Mouse (Mus musculus) midbrain, embryonic 15.5 days (tissue): ENCODE measurements around the gene Pak6. TPM values are rescaled to one million over a fixed set of nuclear protein-coding genes. Genes with fewer than 3 reads are reported as not detected.

Source experiments
- ATAC-seq: fragments of 200-750 bp; cut with Nextera tagmentation; replicated peaks from 2 replicates; pipeline ENCODE4 v1.8.0; 2017; ENCODE audit warnings: moderate TSS enrichment
- H3K27ac ChIP-seq: fragments of 300-500 bp; sonication (generic); 2 replicates; pipeline ENCODE4 v1.5.1; 2015; ENCODE audit warnings: mild to moderate bottlenecking, inconsistent platforms
- H3K27me3 ChIP-seq: fragments of 300-500 bp; sonication (generic); replicated peaks from 2 replicates; pipeline ENCODE4 v1.6.1; 2015; ENCODE audit warnings: inconsistent platforms
- H3K36me3 ChIP-seq: fragments of 300-500 bp; sonication (generic); replicated peaks from 2 replicates; pipeline ENCODE4 v1.6.1; 2015; ENCODE audit warnings: inconsistent platforms
- H3K4me1 ChIP-seq: fragments of 300-500 bp; sonication (generic); 2 replicates; pipeline ENCODE4 v1.6.1; 2015; ENCODE audit warnings: inconsistent platforms
- H3K4me2 ChIP-seq: fragments of 300-500 bp; sonication (generic); 2 replicates; pipeline ENCODE4 v1.6.1; 2015; ENCODE audit warnings: inconsistent platforms, mild to moderate bottlenecking, moderate library complexity
- H3K4me3 ChIP-seq: fragments of 300-500 bp; sonication (generic); 2 replicates; pipeline ENCODE4 v1.5.1; 2015; ENCODE audit warnings: mild to moderate bottlenecking, inconsistent platforms
- H3K9ac ChIP-seq: fragments of 300-500 bp; sonication (generic); 2 replicates; pipeline ENCODE4 v1.6.1; 2015; ENCODE audit warnings: mild to moderate bottlenecking, inconsistent platforms
- H3K9me3 ChIP-seq: fragments of 300-500 bp; sonication (generic); 2 replicates; pipeline ENCODE4 v1.6.1; 2016; ENCODE audit warnings: inconsistent platforms
- WGBS: fragments of 180-500 bp; shearing (Covaris S2); methylation state at CpG from one replicate; pipeline ENCODE4 v1.1.7; 2015; ENCODE audit warnings: mixed read lengths; 5-methylcytosine and 5-hydroxymethylcytosine counted together
- polyA plus RNA-seq: library from polyadenylated mRNA; unstranded; fragments of >200 nt; fragmentation: Nextera tagmentation; extraction: Ambion mirVana; gene quantifications from 2 replicates; pipeline ENCODE4 v1.2.1, GENCODE M21; 2015

Gene Pak6
- polyA plus RNA-seq, 1 experiment from 2014 or later, result 67.8 TPM

DNA sequence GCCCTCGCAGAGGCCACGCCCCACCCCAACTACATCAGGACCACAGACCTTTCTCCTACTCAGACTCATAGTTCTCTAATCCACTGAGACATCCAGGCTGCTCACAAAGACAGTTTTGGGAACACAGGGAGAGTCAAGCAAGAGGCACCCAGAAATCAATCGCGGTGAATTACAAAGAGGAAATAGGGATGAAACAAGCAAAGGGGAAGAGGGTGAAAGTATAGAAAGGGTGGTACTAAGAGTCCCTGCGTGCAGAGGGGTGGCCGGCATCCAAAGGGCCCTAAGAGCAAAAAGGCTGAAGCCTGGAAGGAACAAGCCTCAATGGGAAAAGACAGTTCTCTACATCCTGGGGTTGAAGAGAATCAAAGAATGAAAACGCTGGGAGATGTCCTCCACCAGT lies 81.5 kb downstream of the Pak6 start:
- peaks cover 8% of the 10 kb centered on the region; the same call in 1 of the 2 replicates for H3K27me3 ChIP-seq
- peak overlapping the region; percentile 94 for H3K4me3 ChIP-seq
- ATAC-seq, result no peak
- peak overlapping the region; percentile 77 for H3K4me2 ChIP-seq
- no peaks in the 10 kb centered on the region for H3K36me3 ChIP-seq
- no peak overlapping the region for H3K9ac ChIP-seq
- H3K9me3 ChIP-seq, result no peaks in the 10 kb centered on the region
- no peak overlapping the region for H3K27ac ChIP-seq
- 11% methylated on average over 7 of the region's 7 CpGs for WGBS
- peaks cover 44% of the 10 kb centered on the region for H3K4me1 ChIP-seq

DNA sequence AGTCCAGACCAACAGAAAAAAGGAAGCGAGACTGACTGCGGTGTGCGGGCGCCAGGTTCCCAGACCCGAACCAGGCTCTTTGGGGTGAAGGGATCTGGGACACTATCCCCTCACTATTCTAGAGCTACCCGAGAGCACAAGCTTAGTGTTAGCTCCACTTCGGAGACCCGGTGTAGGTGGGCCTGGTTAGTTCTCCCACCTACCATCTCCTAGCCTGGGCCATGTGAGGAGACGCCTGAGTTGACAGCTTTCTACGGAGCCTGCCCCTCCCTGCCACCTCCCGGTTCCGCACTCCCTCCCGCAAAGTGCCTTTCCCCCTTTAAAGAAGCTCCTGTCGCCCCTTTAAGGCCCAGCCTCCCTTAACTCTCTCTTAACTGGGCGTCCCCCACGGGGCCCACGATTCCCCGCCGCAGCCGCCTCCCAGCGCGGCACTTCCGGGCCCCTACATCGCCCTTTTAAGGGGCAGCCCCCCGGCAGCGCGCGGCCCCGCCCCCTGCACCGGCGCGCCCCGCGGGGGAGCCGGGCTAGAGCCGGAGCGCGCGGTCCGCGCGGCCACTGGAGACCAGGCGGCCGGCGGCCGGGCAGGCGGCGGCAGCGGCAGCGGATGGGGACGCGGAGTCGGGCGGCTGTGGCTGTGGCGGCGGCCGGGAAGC lies 82.3 kb downstream of the Pak6 start, which contains the start of gene Inafm2:
TSS of gene Inafm2 (plus strand) at position 527 of the 653 bp plus-strand sequence.
- Histone ChIP-seq H3K27ac (peak within 1 kb of the TSS; percentile 78), H3K4me3 (peak within 1 kb of the TSS; percentile 94), H3K9ac (peak within 1 kb of the TSS; percentile 91), H3K27me3 (peaks cover 8% of the 10 kb centered on the region; the same call in 1 of the 2 replicates), H3K4me2 (peak within 1 kb of the TSS; percentile 77), H3K9me3 (no peaks in the 10 kb centered on the region), H3K4me1 (peaks cover 51% of the 10 kb centered on the region), H3K36me3 (no peaks in the 10 kb centered on the region)
- under 1% methylated on average over 38 of the region's 57 CpGs for WGBS
- peak; percentile 91 for ATAC-seq

DNA sequence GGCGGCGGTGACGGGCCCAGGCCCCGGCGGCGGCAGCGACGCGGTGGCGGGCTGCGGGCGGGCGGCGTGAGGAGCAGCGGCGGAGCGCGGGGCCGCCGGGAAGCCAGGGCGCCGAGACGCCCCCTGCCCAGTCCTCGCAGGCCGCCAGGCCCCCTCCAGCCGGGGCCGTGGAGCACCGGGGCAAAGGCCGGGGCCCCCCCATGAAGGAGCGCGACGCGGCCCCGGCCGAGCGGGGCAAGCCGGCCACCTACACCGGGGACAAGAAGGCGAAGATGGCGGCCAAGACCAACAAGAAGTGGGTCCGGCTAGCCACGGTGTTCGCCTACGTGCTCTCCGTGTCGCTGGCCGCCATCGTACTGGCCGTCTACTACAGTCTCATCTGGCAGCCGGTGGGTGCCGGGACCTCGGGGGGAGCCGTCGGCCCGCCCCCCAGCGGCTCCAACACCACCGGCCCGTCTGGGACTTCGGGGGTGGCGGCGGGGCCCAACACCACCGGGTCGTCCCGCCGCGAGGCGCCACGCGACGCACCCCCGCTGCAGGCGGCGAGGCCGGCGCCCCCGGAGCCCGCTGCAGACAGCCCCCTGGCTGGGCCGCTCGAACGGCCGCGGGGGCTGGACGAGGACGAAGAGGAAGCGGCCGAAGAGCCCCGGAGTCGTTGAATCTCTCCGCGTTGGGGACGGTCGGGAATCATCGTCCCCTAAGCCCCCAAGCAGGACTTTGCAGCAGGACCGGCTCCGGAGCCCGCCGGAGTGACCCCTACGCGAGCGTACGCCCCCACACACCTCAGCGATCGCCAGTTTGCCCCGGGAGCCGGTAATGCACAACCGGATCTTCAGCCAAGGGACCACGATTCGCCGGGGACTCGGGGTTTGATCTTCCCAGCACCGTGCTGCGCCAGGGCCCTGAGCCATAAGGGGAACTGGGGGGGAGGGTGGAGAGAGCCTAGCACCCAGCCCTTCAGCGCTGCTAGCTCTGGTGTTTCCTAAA lies 83.1 kb downstream of the Pak6 start:
- peak overlapping the region; percentile 91 for H3K9ac ChIP-seq
- H3K4me3 ChIP-seq, result peak overlapping the region; percentile 94
- H3K36me3 ChIP-seq, result no peaks in the 10 kb centered on the region
- peak; percentile 55 for ATAC-seq
- peak overlapping the region; percentile 78 for H3K27ac ChIP-seq
- H3K27me3 ChIP-seq, result peaks cover 8% of the 10 kb centered on the region; the same call in 1 of the 2 replicates
- under 1% methylated on average over 100 of the region's 113 CpGs for WGBS
- H3K4me2 ChIP-seq, result peak overlapping the region; percentile 77
- H3K9me3 ChIP-seq, result no peaks in the 10 kb centered on the region
- peaks cover 52% of the 10 kb centered on the region for H3K4me1 ChIP-seq

- Histone ChIP-seq H3K27me3 (peaks cover 8% of the 10 kb centered on the region; the same call in 1 of the 2 replicates), H3K9ac (no peak overlapping the region)
Measured at GRCm38 (mm10) chr2:118747301-118747960, 84.3 kb downstream of the Pak6 start.

More at GRCm38 (mm10) chr2:118747301-118747960, 84.3 kb downstream of the Pak6 start:
- no peak for ATAC-seq
- Histone ChIP-seq H3K36me3 (no peaks in the 10 kb centered on the region), H3K4me1 (peaks cover 52% of the 10 kb centered on the region), H3K27ac (no peak overlapping the region; the same call in 1 of the 2 replicates), H3K9me3 (no peaks in the 10 kb centered on the region), H3K4me2 (peak overlapping the region; percentile 77), H3K4me3 (peak overlapping the region; percentile 94)
- WGBS, result 37% methylated on average over 10 of the region's 10 CpGs

Other genes with a start within 250 kb of the Pak6 start
- 303 and 315 TPM in 2 replicates for gene Srp14, start 183.6 kb upstream of the Pak6 start, polyA plus RNA-seq
- gene Bmf, start 113.6 kb upstream of the Pak6 start, polyA plus RNA-seq, result 3.3 and 4.3 TPM in 2 replicates
- gene Bub1b, start 65.1 kb upstream of the Pak6 start, polyA plus RNA-seq, result 10.7 and 15.0 TPM in 2 replicates
- gene Ankrd63, start 40.7 kb downstream of the Pak6 start, polyA plus RNA-seq, result not detected in 2 replicates
- gene Plcb2, start 65.1 kb downstream of the Pak6 start, polyA plus RNA-seq, result 0.43 and 0.71 TPM in 2 replicates
- 20.5 and 21.6 TPM in 2 replicates for gene Inafm2, start 82.5 kb downstream of the Pak6 start, polyA plus RNA-seq
- 1.3 and 2.1 TPM in 2 replicates for gene Ccdc9b, start 99.4 kb downstream of the Pak6 start, polyA plus RNA-seq
- not detected in 2 replicates for gene Phgr1, start 109.5 kb downstream of the Pak6 start, polyA plus RNA-seq
- 65.5 and 75.2 TPM in 2 replicates for gene Disp2, start 116.4 kb downstream of the Pak6 start, polyA plus RNA-seq
- gene Knstrn, start 150.7 kb downstream of the Pak6 start, polyA plus RNA-seq, result 17.7 and 20.9 TPM in 2 replicates
- gene Ivd, start 198.7 kb downstream of the Pak6 start, polyA plus RNA-seq, result 43.0 and 50.4 TPM in 2 replicates
- gene Bahd1, start 237.1 kb downstream of the Pak6 start, polyA plus RNA-seq, result 8.4 and 8.8 TPM in 2 replicates